Mouse (Mus musculus): ENCODE measurements at regions not wholly inside any gene's neighbourhood (a gene's known extent, or its start where the extent isn't known, plus 50 kb on each side); places are given as distances from the start of the nearest gene placed in this dataset.
A peak's percentile ranks its signal among the peaks of the same experiment; 100 is the strongest.

GRCm38 (mm10) chr1:80131354-80131753, 86.9 kb downstream of the Fam124b start:
- DNase-seq: no peak

- DNase-seq: no peak
Measured at GRCm38 (mm10) chr1:80123966-80124365, 94.3 kb downstream of the Fam124b start.

GRCm38 (mm10) chr1:80115913-80116312, 102.4 kb downstream of the Fam124b start:
- DNase-seq: no peak

GRCm38 (mm10) chr1:80107747-80108476, 110.4 kb downstream of the Fam124b start:
- no peak for DNase-seq

- peak; percentile 76 for DNase-seq
Measured at GRCm38 (mm10) chr1:80106269-80106668, 112.0 kb downstream of the Fam124b start.

GRCm38 (mm10) chr1:80098266-80098665, 120.0 kb downstream of the Fam124b start:
- DNase-seq: no peak

- DNase-seq: no peak
Measured at GRCm38 (mm10) chr1:80091800-80092199, 126.5 kb downstream of the Fam124b start.

GRCm38 (mm10) chr1:80091350-80091749, 126.9 kb downstream of the Fam124b start:
- peak; percentile 7 for DNase-seq

GRCm38 (mm10) chr1:80088651-80089050, 129.6 kb downstream of the Fam124b start:
- no peak for DNase-seq

- no peak for DNase-seq
Measured at GRCm38 (mm10) chr1:80076357-80076756, 141.9 kb downstream of the Fam124b start.

GRCm38 (mm10) chr1:80074376-80074775, 143.9 kb downstream of the Fam124b start:
- no peak for DNase-seq

- DNase-seq: peak; percentile 4
Measured at GRCm38 (mm10) chr1:80073950-80074349, 144.3 kb downstream of the Fam124b start.

- no peak for DNase-seq
Measured at GRCm38 (mm10) chr1:80069141-80069540, 149.1 kb downstream of the Fam124b start.

- no peak for DNase-seq
Measured at GRCm38 (mm10) chr1:80062121-80062520, 156.2 kb downstream of the Fam124b start.

- DNase-seq: no peak
Measured at GRCm38 (mm10) chr1:80061632-80062031, 156.6 kb downstream of the Fam124b start.

- no peak for DNase-seq
Measured at GRCm38 (mm10) chr1:80045141-80045540, 173.1 kb downstream of the Fam124b start.

GRCm38 (mm10) chr1:80040409-80040808, 177.9 kb downstream of the Fam124b start:
- no peak for DNase-seq

- DNase-seq: no peak
Measured at GRCm38 (mm10) chr1:80039891-80040290, 178.4 kb downstream of the Fam124b start.

- DNase-seq: no peak
Measured at GRCm38 (mm10) chr1:80039161-80039560, 178.2 kb upstream of the Serpine2 start.

GRCm38 (mm10) chr1:80038059-80038458, 177.1 kb upstream of the Serpine2 start:
- DNase-seq: no peak

GRCm38 (mm10) chr1:80036436-80036835, 175.5 kb upstream of the Serpine2 start:
- no peak for DNase-seq

- DNase-seq: peak; percentile 43
Measured at GRCm38 (mm10) chr1:80033522-80033921, 172.5 kb upstream of the Serpine2 start.

- DNase-seq: no peak
Measured at GRCm38 (mm10) chr1:80033121-80033520, 172.1 kb upstream of the Serpine2 start.

GRCm38 (mm10) chr1:80032464-80032863, 171.5 kb upstream of the Serpine2 start:
- peak; percentile 12 for DNase-seq

GRCm38 (mm10) chr1:80030635-80031034, 169.7 kb upstream of the Serpine2 start:
- DNase-seq: no peak
